Comparison of ENCODE assay signal across 8 mouse cellular contexts in the genomic region with DNA sequence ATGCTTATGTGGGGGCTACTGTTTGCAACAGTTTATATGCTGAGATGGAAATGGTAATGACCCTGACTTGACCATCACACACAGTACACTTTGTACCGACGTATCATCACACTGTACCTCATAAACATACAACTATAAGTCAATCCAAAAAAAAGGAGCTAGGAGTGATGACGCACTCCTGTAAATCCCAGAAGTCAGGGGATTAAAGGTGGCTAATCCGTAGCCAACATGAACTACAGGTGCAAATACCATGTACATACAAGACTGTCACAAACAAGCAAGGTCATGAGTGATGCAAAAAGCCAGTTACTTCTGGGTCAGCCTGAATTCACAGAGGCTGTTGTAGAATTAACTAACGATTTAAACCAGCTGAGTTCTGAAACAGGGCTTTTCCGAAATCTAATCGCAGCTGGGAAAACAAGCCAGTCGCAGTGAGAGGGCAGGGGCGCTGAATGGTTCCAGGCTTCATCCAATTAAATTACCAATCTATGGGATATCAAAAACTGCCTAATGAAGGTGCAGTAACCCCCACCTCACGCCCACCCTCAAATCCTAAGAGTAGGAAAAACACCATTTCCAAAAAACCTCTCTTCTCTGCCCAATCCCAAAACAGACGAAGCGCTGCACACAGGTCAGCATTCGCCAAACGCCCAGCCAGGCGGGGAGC. TPM values are rescaled to one million over a fixed set of nuclear protein-coding genes. Genes with fewer than 3 reads are reported as not detected.
DNase-seq lines count a peak whose midpoint lies in the region; ATAC-seq and TF ChIP-seq lines count a peak whose summit lies in the region.

No protein-coding gene starts in this region.

- WGBS in heart, adult 2 months = 15% methylated on average over 15 of the region's 15 CpGs
- 12% methylated on average over 15 of the region's 15 CpGs for WGBS in embryonic facial prominence, embryonic 11.5 days
- 9% methylated on average over 15 of the region's 15 CpGs for WGBS in intestine, postnatal 0 days

- DNase-seq in heart, adult 2 months = peak in 1 of 2 experiments; percentile 18
- no peak for DNase-seq in heart, postnatal 14 days
- peak; percentile 31 for DNase-seq in 3T3-L1 (ENCODE audit: low read depth, low spot score)
- DNase-seq in embryonic facial prominence, embryonic 11.5 days (ENCODE audit: low spot score) = peak; percentile 43
- DNase-seq in natural killer cell, adult 2 months (ENCODE audit: low spot score in 2 of 2) = no peak
- no peak for DNase-seq in frontal cortex, postnatal 14 days (ENCODE audit: low spot score in 2 of 2)

- intact Hi-C loops in heart, adult 2 months (cut with DNase I) = loop anchor here (1.0 kb wide), 2 partner anchors 61 to 134 kb away; a partner anchor contains a TSS
- intact Hi-C loops in heart, postnatal 14 days (cut with DNase I) = loop anchor here (1.0 to 5.0 kb wide), 3 partner anchors 35 to 215 kb away; no protein-coding TSS in a partner anchor

- no peak for TF ChIP-seq EP300 in heart, adult 2 months (IDR thresholded peaks at IDR 0.05; ENCODE audit: insufficient read depth, low read depth, low read length)

- no peaks in the 10 kb centered on the region for H3K9me3 ChIP-seq in embryonic facial prominence, embryonic 11.5 days (replicated peaks; ENCODE audit: control insufficient read depth, low read length)
- no peaks in the 10 kb centered on the region for H3K9me3 ChIP-seq in intestine, postnatal 0 days (ENCODE audit: control insufficient read depth)

- H3K4me3 ChIP-seq in heart, adult 2 months = peak overlapping the region; percentile 70
- peak overlapping the region; percentile 74 for H3K4me3 ChIP-seq in embryonic facial prominence, embryonic 11.5 days (ENCODE audit: low read depth, low read length)
- peak overlapping the region; percentile 76 for H3K4me3 ChIP-seq in intestine, postnatal 0 days (ENCODE audit: low read depth, low read length)

- no peaks in the 10 kb centered on the region for H3K79me2 ChIP-seq in heart, adult 2 months (replicated peaks; ENCODE audit: control insufficient read depth, insufficient read depth, low read length)

- H3K27me3 ChIP-seq in heart, adult 2 months (ENCODE audit: control insufficient read depth, insufficient read depth, low read length) = no peaks in the 10 kb centered on the region
- no peaks in the 10 kb centered on the region for H3K27me3 ChIP-seq in embryonic facial prominence, embryonic 11.5 days (ENCODE audit: control insufficient read depth, insufficient read depth, low read length)
- no peaks in the 10 kb centered on the region for H3K27me3 ChIP-seq in intestine, postnatal 0 days (replicated peaks; ENCODE audit: control insufficient read depth, insufficient read depth, low read length)

- H3K4me1 ChIP-seq in heart, adult 2 months (ENCODE audit: control insufficient read depth, insufficient read depth, low read length) = no peaks in the 10 kb centered on the region; the same call in 1 of the 2 replicates
- no peaks in the 10 kb centered on the region for H3K4me1 ChIP-seq in embryonic facial prominence, embryonic 11.5 days (ENCODE audit: control insufficient read depth, insufficient read depth, low read length)
- H3K4me1 ChIP-seq in intestine, postnatal 0 days (replicated peaks; ENCODE audit: control insufficient read depth, insufficient read depth, low read length) = no peaks in the 10 kb centered on the region

- no peak; the same call in 1 of the 2 replicates for ATAC-seq in embryonic facial prominence, embryonic 11.5 days (replicated peaks; ENCODE audit: insufficient number of reproducible peaks, low FRiP score, low TSS enrichment, low read depth)
- no peak for ATAC-seq in intestine, postnatal 0 days
- ATAC-seq in neutrophil, adult 5-6 weeks (ENCODE audit: extremely low read depth, insufficient number of reproducible peaks, low FRiP score, poor library complexity, severe bottlenecking) = peak; percentile 4; the same call in 1 of the 2 replicates

- H3K4me2 ChIP-seq in embryonic facial prominence, embryonic 11.5 days (ENCODE audit: low read depth, low read length) = peak overlapping the region; percentile 59
- H3K4me2 ChIP-seq in intestine, postnatal 0 days (replicated peaks; ENCODE audit: low read depth) = peak overlapping the region; percentile 74

- peak overlapping the region; percentile 70 for H3K9ac ChIP-seq in heart, adult 2 months (ENCODE audit: low read depth, low read length)
- peak overlapping the region; percentile 79 for H3K9ac ChIP-seq in embryonic facial prominence, embryonic 11.5 days (replicated peaks; ENCODE audit: low read length)
- peak overlapping the region; percentile 58 for H3K9ac ChIP-seq in intestine, postnatal 0 days (ENCODE audit: low read depth, low read length)

- TF ChIP-seq POLR2A in heart, adult 2 months (IDR thresholded peaks at IDR 0.05; ENCODE audit: insufficient read depth, low read depth, low read length) = no peak

- H3K36me3 ChIP-seq in heart, adult 2 months (ENCODE audit: control insufficient read depth, insufficient read depth, low read length) = no peaks in the 10 kb centered on the region
- no peaks in the 10 kb centered on the region for H3K36me3 ChIP-seq in embryonic facial prominence, embryonic 11.5 days (replicated peaks; ENCODE audit: control insufficient read depth, insufficient read depth, low read depth, low read length)
- H3K36me3 ChIP-seq in intestine, postnatal 0 days (ENCODE audit: control insufficient read depth, insufficient read depth) = no peaks in the 10 kb centered on the region

- TF ChIP-seq CTCF in heart, adult 2 months (IDR thresholded peaks at IDR 0.05) = no peak
- 0 out of 2 replicates have a peak, but pooled peaks have one; percentile 2 for TF ChIP-seq CTCF in intestine, postnatal 0 days (IDR thresholded peaks at IDR 0.05; ENCODE audit: low read depth)

- H3K27ac ChIP-seq in heart, adult 2 months = peak overlapping the region; percentile 78
- H3K27ac ChIP-seq in embryonic facial prominence, embryonic 11.5 days (replicated peaks; ENCODE audit: low read depth, low read length) = peak overlapping the region; percentile 88
- peak overlapping the region; percentile 63 for H3K27ac ChIP-seq in intestine, postnatal 0 days (ENCODE audit: low read depth, low read length)

RNA-seq across cellular contexts. Expression of a gene that starts 0.6 kb away (rescaled TPM):
- 1 to 10 TPM; 2.3 to 2.5 TPM for total RNA-seq in heart, adult 2 months (2021)
- 1.7 and 2.8 TPM in 2 replicates for polyA plus RNA-seq in heart, adult 2 months (2012; rRNA removed)
- 1 to 10 TPM; 2.7 to 3.4 TPM for total RNA-seq in heart, postnatal 14 days (2021)
- 18.8 and 19.3 TPM in 2 replicates for polyA plus RNA-seq in embryonic facial prominence, embryonic 11.5 days (2014; fragmentation: Nextera tagmentation; extraction: Ambion mirVana)
- 4.5 and 5.4 TPM in 2 replicates for polyA plus RNA-seq in intestine, postnatal 0 days (2015; fragmentation: Nextera tagmentation; extraction: Ambion mirVana)
- total RNA-seq in neutrophil, adult 5-6 weeks (2017) = 8.7 and 10.2 TPM in 2 replicates

Comparison
In these comparisons a context has a peak if more than half of its experiments do, and no peak if none do; other contexts are left out.
1. DNase-seq: peak in 3T3-L1 (single experiment) and embryonic facial prominence, embryonic 11.5 days (single experiment); none in heart, postnatal 14 days (0 of 2), natural killer cell, adult 2 months (0 of 2) and frontal cortex, postnatal 14 days (0 of 2).
2. Peak in every context shown above with its lines, with median percentiles within 50 percentile points of each other: H3K27ac ChIP-seq, H3K4me3 ChIP-seq and H3K9ac ChIP-seq.